Mouse (Mus musculus) olfactory bulb, adult 2 months (tissue): ENCODE measurements around the gene Ddx3x. TPM values are rescaled to one million over a fixed set of nuclear protein-coding genes. Genes with fewer than 3 reads are reported as not detected.
"Not testable (repeated sequence)": the region's sequence is repeated elsewhere in the genome, so short reads cannot be mapped to it uniquely, and the experiment has no call there.

Source experiments
- H3K27ac ChIP-seq: fragments of 200-500 bp; 2 replicates; pipeline ENCODE4 v1.5.1; 2012; ENCODE audit warnings: low read depth, low read length; ENCODE audit not compliant: insufficient read depth
- H3K4me1 ChIP-seq: fragments of 200-500 bp; 2 replicates; pipeline ENCODE4 v1.6.1; 2012; ENCODE audit warnings: low read length; ENCODE audit not compliant: control insufficient read depth, insufficient read depth
- H3K4me3 ChIP-seq: fragments of 200-500 bp; 2 replicates; pipeline ENCODE4 v1.5.1; 2012; ENCODE audit warnings: mild to moderate bottlenecking, low read depth, low read length, moderate library complexity; ENCODE audit not compliant: insufficient read depth
- CTCF ChIP-seq: fragments of 200-500 bp; IDR thresholded peaks from 2 replicates; pipeline ENCODE4 v1.5.1; 2012; ENCODE audit warnings: low read depth, mild to moderate bottlenecking, low read length, moderate library complexity; ENCODE audit not compliant: insufficient read depth
- POLR2A ChIP-seq: fragments of 200-500 bp; IDR thresholded peaks from 2 replicates; pipeline ENCODE4 v1.6.1; 2012; ENCODE audit warnings: mild to moderate bottlenecking, low read depth, low read length, moderate library complexity; ENCODE audit not compliant: insufficient read depth
- WGBS: fragments of 180-500 bp; shearing (Covaris S2); methylation state at CpG from one replicate; pipeline ENCODE4 v1.1.7; 2018; 5-methylcytosine and 5-hydroxymethylcytosine counted together
- polyA plus RNA-seq: library from polyadenylated mRNA; stranded (reverse); fragments of >200 nt; gene quantifications from 2 replicates; pipeline ENCODE4 v1.2.4, GENCODE M21; 2012; ENCODE audit warnings: low replicate concordance; ENCODE audit not compliant: missing spikeins, insufficient read depth, insufficient read length

Gene Ddx3x
- polyA plus RNA-seq, 1 experiment: 230 TPM

GRCm38 (mm10) chrX:13275519-13276137 is 5.1 kb upstream of the Ddx3x start:
- TF ChIP-seq CTCF (no peak), POLR2A (no peak)
- 65% methylated on average over 6 of the region's 6 CpGs for WGBS
- Histone ChIP-seq H3K27ac (no peak overlapping the region), H3K4me1 (peaks cover 3% of the 10 kb centered on the region), H3K4me3 (no peak overlapping the region)

GRCm38 (mm10) chrX:13278996-13279395 is 1.8 kb upstream of the Ddx3x start:
- TF ChIP-seq CTCF: no peak
- TF ChIP-seq POLR2A: no peak
- Histone ChIP-seq H3K4me1 (peaks cover 3% of the 10 kb centered on the region), H3K4me3 (no peak overlapping the region), H3K27ac (no peak overlapping the region)
- WGBS: 83% methylated on average over 17 of the region's 17 CpGs

GRCm38 (mm10) chrX:13280037-13280408 is 747 bp upstream of the Ddx3x start:
- WGBS: 4% methylated on average over 14 of the region's 14 CpGs
- Histone ChIP-seq H3K4me1 (peaks cover 3% of the 10 kb centered on the region), H3K4me3 (peak overlapping the region; percentile 91), H3K27ac (peak overlapping the region; percentile 100)
- no peak for TF ChIP-seq POLR2A
- no peak for TF ChIP-seq CTCF

DNA sequence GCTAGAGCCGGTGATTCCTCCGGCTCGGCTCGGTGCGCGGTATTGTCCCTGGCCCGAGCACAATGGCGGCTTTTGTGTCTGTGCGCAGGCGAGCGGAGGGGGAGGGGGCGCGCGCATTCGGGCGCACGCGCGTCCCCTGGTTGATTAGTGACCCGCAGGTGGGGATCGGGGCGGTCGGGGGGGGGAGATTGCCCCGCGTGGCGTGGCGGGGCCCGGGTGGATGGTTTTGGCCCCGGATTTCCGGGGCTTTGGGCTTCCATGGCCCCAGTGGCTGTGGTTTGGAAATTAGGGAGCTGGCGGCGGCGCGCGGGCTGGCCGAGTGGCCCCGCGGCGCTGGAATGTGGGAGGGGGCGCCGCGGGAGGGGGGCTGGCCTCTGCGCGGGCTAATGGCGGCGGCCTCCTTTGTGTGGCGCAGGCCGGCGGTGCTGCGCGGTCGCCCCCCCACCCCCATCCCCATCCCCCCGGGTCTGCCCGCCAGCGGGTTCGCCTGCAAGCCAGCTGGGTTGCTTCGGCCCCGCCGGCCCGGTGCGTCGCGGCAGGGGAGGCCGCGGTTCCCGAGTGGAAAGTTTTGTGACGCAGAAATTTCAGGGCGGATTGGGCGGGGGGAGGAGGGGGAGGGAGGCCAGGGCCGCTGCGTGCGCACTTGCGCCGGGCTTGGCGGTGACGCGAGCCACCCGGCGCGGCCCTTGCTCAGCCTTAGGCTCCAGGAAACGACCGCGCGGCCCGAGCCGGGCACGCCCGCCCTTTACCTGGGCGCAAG is 739 bp downstream of the Ddx3x start:
- 2% methylated on average over 58 of the region's 89 CpGs for WGBS
- TF ChIP-seq CTCF (no peak), POLR2A (no peak)

GRCm38 (mm10) chrX:13282089-13282850 is 1.5 kb downstream of the Ddx3x start:
- H3K4me3 ChIP-seq: peak overlapping the region; percentile 91
- no peak for TF ChIP-seq POLR2A
- TF ChIP-seq CTCF: no peak
- 5% methylated on average over 16 of the region's 16 CpGs for WGBS

More for the DNA sequence above, 739 bp downstream of the Ddx3x start:
- Histone ChIP-seq H3K27ac (peak overlapping the region; percentile 100), H3K4me1 (peaks cover 3% of the 10 kb centered on the region), H3K4me3 (peak overlapping the region; percentile 91)

GRCm38 (mm10) chrX:13285772-13286171 is 5.0 kb downstream of the Ddx3x start:
- H3K4me1 ChIP-seq: no peaks in the 10 kb centered on the region
- H3K27ac ChIP-seq: no peak overlapping the region
- TF ChIP-seq CTCF: no peak
- TF ChIP-seq POLR2A: no peak
- H3K4me3 ChIP-seq: no peak overlapping the region
- 52% methylated on average over 4 of the region's 4 CpGs for WGBS

More at GRCm38 (mm10) chrX:13282089-13282850, 1.5 kb downstream of the Ddx3x start:
- Histone ChIP-seq H3K4me1 (peaks cover 3% of the 10 kb centered on the region), H3K27ac (no peak overlapping the region)

- H3K27ac ChIP-seq: no peak overlapping the region
- H3K4me3 ChIP-seq: no peak overlapping the region
- no peaks in the 10 kb centered on the region for H3K4me1 ChIP-seq
- no peak for TF ChIP-seq POLR2A
- no peak for TF ChIP-seq CTCF
- 42% methylated on average over 6 of the region's 6 CpGs for WGBS
Measured at GRCm38 (mm10) chrX:13294505-13295228, 13.9 kb downstream of the Ddx3x start.

DNA sequence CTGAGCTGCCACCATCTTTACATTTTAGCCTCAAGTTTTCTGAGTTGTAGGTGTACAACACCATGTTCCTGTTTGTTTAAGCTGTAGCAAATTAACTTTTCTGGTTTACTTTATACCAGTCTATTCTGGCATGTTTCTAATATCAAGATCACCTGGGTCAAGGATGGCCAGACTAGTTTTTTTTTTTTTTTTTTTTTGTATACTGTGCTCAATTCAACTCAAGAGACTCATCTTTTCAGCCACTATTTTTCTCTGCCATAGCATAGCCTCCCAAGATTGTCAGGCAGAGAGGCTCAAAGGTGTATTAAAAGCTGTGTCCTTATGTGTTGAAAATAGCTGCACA is 14.4 kb downstream of the Ddx3x start:
- no peak overlapping the region for H3K4me3 ChIP-seq
- H3K27ac ChIP-seq: no peak overlapping the region
- H3K4me1 ChIP-seq: no peaks in the 10 kb centered on the region
- TF ChIP-seq CTCF (no peak), POLR2A (no peak)

DNA sequence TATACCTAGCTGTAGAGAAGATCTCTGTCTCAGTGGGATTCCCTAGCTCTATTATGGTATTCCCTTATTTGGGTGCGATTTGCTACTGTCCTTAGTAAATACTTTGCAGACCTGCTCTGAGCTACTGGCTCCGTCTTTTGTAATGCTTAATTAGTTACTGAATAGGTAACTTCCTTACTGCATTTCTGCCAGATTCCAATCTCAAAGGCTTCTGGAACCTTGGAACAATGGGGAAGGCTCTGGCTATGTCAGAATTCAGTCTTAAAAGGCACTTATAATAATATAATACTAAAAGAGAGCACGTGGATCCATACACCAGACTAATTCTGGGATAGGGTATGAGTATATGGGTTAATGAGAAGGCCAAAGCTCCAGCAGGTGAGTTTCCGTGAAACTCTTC is 15.5 kb downstream of the Ddx3x start:
- 27% methylated on average over 4 of the region's 4 CpGs for WGBS
- H3K27ac ChIP-seq, H3K4me1 ChIP-seq, H3K4me3 ChIP-seq: not testable (repeated sequence)
